Mouse (Mus musculus): ENCODE results near the gene Clec2d.
A peak's percentile ranks its signal among the peaks of the same experiment; 100 is the strongest.
"Not testable (repeated sequence)": the region's sequence is repeated elsewhere in the genome, so short reads cannot be mapped to it uniquely, and the experiment has no call there.

The Clec2d gene

DNA sequence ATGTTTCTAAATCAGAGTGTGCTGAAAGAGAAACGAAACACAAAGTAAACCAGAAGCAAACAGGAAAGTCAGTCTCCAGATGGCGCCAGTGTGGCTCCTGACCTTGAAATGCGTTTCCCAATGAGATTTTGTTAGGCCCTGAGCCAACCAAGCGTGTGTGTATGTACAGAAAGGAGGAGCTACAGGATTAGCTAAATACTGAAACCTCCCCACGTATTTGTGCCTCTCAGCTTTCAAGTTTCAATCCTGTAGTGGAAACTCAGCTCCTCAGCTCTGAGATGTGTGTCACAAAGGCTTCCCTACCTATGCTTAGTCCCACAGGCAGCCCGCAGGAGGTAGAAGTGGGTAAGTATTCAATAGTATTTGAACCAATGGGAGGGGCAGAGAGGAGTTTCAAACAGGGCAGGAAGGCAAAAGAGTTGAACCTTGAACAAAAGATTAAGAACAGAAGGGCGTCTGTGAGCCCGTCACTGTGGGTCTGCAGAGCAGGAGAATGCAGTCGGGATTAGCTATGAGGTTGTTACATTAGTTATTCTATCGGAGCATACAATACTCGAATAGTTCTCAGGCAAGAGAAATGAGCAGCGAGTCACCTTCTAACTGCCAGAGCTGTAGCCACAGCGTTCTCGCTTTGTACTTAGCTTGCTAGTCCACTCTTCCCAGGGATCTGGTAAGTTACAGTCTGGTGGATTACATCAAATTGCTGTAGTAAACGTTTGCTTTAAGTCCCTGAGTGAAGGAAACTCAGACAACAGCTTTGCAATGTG, at the start of gene Clec2d:
Clec2d (plus strand) TSS at position 213 of the 767 bp plus-strand sequence.
- peak; percentile 84 for DNase-seq (ENCODE audit: low read depth, low spot score)

DNA sequence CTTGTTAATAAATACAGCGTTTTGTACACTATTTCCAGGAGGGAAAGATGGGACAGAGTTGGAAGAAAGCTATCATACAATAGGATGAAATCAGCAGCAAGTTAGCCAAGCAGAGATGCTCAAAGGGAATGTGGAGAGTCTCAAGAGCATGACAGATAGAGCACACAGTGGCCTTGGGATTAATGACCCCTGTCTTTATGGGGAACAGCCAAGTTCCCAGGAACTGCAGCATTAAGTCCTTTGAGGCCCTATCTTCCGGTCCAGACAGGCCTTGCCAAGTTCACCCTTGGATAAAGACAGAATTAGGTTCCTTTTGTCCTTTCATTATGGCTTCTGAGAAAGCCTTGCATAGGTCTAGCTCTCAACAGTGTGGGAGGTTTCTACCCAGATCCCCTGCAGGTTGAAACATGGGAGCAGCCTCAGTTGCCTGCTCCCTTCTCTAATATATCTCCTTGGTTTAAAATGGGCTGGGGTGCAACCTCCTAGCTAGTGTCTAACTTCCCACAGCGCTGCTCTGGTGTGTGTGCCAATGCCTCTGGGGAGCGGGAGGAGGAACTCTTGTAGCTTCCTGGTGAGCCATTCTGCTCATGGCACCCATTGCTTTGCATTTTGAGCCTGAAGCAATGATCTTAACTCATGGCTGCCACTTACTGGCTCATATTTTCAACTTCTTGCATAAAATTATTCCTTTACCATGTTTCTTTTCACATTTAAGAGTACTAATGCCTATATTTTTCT, 47.6 kb upstream of the Clec2d start:
- DNase-seq (ENCODE audit: low read depth, low spot score), result no peak

DNA sequence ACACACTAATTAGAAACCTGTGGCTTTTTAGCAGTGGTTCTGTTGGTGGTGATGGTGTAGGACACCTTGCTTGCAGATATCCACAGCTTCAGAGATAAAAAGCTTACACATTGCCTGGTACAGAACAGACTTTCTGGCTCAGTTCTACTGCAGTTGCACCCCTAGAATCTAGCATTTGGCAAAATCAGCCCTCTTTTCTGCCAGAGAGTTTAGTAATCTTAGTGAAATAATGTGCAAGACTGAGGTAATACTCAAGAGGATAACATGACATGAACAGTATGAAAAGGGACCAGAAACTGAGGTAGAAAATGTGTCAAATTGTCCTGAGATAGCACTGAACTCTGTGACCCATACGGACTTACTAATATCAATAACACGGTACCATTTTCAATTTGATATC, 33.6 kb upstream of the Clec2d start:
- DNase-seq (ENCODE audit: low read depth, low spot score), result no peak

DNA sequence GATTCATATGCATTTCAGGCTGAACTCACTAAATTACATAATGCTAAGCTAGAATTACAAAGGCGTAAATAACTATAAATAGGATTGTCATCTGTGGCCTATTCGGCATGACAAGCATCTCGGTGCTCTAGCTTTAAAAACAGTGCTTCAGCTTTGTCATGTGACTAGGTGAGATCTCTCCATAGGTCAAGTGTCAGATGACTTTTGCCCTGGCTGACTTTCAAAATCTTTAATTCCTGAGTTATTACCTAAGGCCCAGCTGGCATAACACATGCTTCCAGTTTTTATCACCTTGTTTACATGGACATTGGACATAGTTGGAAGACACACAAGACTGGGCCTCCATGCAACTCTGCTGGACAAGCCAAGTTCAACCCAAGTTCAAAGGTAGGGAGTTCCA, 20.3 kb upstream of the Clec2d start:
- DNase-seq (ENCODE audit: low read depth, low spot score), result no peak

DNA sequence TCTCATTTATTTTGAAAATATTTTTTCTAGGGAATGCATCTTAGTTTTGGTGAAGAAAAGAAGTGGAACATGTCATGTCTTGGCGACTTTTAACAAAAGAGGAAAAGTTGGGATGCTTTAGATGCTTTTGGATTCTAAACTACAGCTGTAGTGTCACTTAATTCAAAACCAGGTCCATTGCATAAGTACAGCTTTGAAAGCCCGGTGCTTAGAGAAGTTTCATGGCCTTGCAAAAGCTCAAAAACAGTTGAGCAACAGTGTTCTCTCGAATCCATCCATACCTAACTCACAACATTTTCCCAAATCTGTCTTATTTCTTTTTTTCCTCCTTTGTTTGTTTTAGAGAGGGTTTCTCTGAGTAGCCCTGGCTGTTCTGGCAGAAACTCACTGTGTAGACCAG, 19.3 kb upstream of the Clec2d start:
- DNase-seq (ENCODE audit: low read depth, low spot score), result no peak

DNA sequence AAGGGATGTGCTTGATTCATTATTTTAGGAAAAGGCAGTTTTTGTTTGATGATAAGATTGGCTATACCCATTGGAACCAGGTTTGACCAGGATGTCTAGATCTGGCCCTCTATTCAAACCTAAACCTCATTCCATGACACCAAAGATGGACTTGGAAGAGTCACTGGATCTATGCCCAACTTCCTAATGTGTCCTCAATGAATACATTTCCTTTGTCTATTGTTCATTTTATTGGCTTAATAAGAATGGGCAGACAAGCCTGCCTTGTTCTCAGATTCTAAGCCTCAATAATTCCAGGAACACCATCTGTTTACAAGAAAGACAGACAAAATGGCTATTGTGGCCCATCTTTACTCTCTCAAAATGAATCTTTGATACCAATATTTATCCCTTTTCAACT, 18.5 kb upstream of the Clec2d start:
- DNase-seq (ENCODE audit: low read depth, low spot score), result no peak

DNA sequence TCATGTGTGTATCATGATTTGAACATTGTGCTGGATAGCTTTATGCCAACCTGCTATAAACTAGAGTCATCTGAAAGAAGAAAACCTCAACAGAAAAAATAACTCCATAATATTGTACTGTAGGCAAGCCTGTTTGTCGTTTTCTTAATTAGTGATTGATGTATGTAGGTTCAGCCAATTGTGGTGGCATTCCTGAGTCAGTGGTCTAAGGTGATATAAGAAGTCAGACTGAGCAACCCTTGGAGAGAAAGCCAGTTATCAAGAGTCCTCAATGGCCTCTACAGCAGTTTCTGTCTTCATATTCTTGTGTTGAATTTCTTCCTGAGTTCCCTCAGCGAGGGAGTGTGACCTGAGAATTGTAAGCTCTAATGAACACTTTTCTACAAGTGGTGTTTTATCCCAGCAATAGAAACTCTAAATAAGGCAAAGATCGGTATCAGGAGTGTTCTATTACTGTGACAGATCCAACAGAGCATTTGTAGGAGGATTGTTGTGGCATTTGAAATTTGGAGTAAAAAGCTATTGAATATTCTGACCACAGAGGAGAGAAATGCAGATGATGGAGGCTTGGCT, 17.7 kb upstream of the Clec2d start:
- DNase-seq (ENCODE audit: low read depth, low spot score), result no peak

DNA sequence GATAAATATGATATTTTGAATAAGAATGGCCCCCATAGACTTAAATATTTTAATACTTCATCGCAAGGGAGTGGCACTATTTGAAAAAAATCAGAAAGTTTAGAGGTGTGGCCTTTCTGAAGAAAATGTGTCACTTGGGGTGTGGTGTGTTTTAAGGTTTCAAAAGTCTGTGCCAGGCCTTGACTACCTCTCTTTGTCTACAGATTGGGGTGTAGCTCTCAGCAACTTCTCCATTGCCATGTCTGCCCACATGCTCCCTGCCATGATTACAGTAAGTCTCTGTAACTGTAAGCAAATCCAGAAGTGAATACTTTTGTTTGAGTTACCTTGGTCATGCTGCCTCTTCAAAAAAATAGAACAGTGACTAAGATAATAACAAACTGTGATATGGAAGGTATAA, 16.8 kb upstream of the Clec2d start:
- no peak for DNase-seq (ENCODE audit: low read depth, low spot score)

DNA sequence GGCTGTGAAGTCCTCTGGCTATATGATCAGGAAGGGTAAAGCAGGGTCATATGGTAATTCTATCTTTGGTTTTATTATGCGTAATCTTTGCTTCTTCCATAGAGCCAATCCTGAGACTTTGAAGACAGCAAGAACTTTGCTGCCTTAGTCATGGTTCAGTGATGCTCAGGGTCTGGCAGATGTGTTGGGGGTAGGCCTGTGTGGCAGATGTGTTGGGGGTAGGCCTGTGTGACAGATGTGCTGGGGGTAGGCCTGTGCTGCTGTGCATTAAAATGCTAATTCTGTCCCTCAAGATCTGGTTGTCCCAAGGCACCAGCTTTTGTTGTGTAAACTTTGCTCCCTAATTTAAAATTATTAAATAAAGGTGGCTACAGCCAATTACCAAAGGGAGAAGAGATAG, 9.5 kb upstream of the Clec2d start:
- DNase-seq (ENCODE audit: low read depth, low spot score), result no peak

DNA sequence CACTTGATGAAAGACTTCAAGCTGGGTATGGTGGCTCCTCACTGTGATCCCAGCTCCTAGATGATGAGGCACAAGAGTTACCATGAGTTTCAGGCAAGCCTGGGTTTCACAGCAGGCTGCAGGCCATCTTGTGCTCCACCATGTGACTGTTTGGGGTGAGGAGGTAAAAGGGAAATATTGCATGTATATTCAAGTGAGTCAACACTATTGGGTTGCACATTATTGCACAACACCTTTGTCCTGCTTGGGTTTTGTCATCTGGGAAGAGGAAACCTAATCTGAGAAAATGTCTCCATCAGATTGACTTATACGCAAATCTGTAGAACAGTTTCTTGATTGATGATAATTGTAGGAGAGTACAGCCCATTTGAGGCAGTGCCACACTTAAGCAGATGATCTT, 8.7 kb upstream of the Clec2d start:
- DNase-seq (ENCODE audit: low read depth, low spot score), result no peak

DNA sequence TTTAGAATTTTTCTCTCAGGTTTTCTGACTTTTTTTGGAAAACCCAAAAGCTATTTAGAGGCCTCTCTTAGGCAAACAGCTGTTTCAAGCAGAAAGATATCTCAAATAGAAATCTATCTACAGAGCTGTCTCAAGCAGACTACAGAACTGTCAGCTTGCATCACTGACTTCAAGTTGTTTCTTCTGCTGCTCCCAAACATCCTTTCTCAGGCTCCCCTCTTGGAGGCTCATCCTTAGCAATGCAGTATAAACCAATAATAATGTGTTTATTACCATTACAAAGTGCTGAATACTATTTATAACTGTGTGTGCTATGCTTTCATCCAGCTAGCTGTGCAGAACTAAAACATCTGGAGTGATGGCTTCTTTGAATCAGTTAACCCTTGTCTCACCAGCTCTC, 5.6 kb upstream of the Clec2d start:
- no peak for DNase-seq (ENCODE audit: low read depth, low spot score)

DNA sequence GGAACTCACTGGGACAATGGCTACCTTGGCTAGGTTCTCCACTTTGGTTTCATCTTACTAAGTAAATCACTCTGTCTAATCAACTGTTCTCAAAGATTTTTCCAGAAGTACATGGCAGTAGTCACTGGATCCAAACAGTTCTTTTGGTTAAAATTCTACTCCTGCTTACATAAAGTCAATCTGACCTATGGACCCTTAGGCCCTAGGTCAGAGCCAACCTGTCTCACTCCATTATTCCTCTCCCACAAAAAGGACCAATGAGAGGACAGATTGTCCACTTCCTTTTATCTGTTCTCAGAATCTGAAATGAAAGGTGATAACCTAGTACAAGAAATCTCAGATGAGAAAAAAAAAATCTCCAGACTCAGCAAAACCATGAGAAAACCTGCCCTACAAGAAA, 4.8 kb upstream of the Clec2d start:
- no peak for DNase-seq (ENCODE audit: low read depth, low spot score)

DNA sequence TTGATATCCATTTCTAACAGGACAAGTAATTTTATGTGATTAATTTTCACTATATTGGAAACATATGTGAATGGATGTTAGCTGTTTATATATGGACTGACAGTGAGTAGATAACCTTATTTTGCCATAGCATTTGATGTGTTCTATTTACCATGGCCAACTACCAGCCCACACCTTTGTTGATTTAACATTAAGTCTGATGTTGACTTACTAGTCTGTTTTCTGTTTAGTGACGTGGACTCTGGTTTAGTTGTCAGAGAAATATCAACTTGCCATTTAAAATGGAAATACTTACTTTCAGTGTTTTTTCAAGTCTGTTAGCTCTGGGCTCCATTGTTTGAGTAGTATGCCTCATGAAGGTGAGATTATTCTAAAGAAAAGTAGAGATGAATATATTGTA, 3.8 kb upstream of the Clec2d start:
- DNase-seq (ENCODE audit: low read depth, low spot score), result no peak

DNA sequence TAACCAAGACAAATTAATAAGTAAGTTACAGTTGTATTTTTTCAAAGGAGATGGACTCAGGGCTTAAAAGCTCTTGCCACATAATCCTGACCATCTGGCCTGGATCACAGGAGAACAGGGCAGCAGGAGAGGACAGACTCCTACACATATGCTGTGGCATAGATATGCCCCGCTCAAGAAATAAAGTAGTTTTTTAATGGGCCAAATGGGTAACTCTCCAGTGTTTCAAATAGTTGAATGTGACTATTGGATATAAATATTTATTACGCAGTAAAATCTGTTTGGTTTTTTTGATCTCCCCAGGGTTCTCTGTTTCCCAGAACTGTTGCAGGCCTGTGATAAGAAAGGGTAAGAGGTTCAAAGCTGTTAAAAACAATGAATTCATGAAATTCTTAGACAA, 1.1 kb upstream of the Clec2d start:
- no peak for DNase-seq (ENCODE audit: low read depth, low spot score)

DNA sequence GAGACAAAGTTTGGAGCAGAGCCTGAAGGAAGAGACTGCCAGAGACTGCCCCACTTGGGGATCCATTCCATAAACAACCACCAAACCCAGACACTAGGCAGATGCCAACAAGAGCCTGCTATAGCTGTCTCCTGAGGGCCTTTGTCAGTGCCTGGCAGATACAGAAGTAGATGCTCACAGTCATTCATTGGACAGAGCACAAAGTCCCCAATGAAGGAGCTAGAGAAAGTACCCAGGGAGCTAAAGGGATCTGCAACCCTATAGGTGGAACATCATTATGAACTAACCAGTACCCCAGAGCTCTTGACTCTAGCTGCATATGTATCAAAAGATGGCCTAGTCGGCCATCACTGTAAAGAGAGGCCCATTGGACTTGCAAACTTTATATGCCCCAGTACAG, 584 bp upstream of the Clec2d start:
- not testable (repeated sequence) for DNase-seq (ENCODE audit: low read depth, low spot score)

DNA sequence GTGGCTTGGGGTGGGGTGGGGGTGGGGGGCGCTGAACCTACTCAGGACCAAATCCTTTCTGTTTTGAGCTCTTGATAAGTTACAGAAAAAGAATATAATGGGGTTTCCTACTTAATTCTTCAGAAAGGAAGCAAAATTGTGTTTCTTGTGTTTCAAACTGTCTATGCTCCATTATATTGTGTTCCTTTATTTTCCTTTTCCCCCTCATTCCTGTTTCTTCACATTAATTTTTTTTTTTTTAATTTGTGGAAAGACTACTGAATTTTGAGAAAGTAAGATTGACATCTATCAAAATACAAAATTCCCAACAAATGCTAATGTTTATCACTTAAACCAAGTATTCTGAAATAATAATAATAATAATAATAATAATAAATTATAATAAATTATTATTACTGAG, 834 bp downstream of the Clec2d start:
- DNase-seq (ENCODE audit: low read depth, low spot score), result no peak

DNA sequence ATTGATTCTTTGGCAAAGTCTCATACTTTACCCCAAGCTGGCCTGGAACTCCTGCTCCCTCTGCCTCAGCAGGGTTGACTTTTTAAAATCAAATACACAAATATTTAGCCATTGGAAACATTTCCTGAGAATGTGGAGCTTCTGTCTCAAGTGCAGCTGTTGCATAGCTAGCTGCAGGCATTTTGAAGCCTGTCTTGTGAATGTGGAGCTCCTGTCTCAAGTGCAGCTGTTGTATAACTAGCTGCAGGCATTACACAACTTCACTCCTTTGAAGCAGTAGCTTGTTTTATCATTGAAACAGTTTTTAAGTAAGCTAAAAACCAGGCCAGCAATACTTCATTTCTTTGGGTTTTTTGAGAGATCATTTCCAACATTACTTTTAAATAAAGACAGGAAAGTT, 1.3 kb downstream of the Clec2d start:
- DNase-seq (ENCODE audit: low read depth, low spot score), result no peak

DNA sequence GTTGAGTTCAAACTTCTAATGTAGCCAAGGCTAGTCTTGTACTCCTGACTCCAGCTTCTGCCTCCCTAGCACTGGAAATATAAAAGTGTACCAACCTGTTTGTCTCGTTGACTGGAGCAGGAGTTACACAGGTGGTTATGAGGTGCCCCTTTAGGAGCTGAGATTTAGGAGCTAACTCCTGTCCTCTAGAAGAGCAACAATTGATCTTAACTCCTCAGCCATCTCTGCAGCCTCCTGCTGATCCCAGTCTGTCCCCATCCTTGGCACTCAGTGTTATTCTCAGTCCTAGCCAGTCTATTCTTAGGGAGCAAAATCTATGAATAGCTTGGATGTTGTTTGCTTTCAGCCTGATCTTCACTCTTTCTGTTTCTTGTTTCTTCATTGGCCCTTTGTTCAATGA, 2.1 kb downstream of the Clec2d start:
- no peak for DNase-seq (ENCODE audit: low read depth, low spot score)

DNA sequence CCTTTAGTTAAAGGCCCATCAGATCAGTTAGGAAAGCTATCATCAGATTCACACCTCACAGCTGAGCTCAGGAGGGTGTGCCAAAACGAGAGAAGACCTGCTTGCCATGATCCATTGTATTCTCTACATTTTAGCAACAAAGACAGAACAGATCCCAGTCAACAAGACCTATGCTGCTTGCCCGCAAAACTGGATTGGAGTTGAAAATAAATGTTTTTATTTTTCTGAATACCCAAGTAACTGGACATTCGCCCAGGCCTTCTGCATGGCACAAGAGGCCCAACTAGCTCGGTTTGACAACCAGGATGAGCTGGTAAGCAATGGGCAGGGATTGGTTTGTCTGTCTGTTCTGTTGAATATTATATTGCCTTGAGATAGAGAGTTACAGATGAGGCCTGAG, 3.6 kb downstream of the Clec2d start:
- DNase-seq (ENCODE audit: low read depth, low spot score), result not testable (repeated sequence)

DNA sequence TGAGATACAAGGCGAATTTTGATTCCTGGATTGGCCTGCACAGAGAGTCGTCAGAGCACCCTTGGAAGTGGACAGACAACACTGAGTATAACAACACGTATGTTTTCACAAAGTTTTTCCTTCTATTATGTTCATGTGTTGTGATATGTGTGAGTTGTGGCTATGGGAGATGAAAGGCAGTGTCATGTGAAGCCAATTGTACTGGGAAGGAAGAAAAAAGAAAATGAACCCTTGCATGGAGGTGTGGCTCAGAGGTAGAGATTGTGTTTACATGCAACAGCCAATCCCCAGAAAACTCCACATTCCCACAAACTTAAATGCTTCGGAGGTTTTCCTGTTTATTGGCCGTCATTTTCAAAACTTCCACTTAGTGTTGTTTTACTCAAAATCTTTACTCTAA, 4.4 kb downstream of the Clec2d start:
- no peak for DNase-seq (ENCODE audit: low read depth, low spot score)

DNA sequence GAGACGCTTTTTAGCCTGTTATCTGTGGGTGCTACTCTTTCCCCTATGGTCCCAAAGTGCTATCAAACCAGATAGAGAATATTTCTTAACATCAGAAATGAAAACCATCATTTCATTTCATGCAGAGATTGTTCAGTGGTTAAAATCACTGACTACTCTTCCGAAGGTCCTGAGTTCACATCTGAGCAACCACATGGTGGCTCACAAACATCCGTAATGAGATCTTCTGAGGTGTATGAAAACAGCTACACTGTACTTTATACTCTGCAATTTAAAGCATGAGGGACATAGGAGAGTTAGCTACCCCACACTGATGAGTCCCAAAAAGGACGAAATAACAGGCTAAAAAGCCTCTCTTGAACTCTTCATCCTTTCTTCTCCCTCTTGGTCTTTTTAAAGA, 5.6 kb downstream of the Clec2d start:
- no peak for DNase-seq (ENCODE audit: low read depth, low spot score)

DNA sequence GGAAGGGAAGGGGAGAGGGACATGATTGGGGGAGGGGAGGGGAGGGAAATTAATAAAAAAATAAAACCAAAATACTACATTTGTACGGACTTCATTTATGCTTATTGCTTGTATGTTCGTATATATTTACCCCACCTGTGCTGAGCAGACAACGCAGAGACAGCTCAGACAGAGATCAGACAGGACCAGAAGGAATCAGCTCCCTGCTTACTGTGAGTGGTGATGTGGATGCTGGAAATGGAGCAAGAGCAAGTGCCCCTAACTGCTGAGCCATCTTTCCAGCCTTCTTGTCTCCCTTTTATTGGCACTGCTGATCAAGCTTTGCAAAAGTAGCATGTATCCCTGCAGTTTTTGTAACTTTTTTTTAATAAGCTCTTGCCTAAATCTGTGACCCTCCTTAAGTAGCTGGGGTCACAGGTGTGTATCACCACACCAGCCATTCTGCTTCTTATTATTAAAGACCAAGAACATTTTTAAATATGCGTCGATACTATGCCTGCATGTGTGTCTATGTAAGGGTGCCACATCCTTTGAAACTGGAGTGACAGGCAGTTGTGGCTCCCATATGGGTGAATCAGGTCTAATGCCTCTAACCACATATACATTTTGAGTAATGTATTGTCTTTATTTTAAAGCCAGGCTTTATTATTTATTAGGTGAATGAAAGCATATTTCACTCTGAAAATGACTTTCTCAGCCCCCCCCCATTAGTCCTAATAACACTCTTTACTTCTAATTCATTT, 6.2 kb downstream of the Clec2d start:
- DNase-seq (ENCODE audit: low read depth, low spot score), result no peak
